Comparison of ENCODE assay signal across 22 mouse cellular contexts in the genomic region with DNA sequence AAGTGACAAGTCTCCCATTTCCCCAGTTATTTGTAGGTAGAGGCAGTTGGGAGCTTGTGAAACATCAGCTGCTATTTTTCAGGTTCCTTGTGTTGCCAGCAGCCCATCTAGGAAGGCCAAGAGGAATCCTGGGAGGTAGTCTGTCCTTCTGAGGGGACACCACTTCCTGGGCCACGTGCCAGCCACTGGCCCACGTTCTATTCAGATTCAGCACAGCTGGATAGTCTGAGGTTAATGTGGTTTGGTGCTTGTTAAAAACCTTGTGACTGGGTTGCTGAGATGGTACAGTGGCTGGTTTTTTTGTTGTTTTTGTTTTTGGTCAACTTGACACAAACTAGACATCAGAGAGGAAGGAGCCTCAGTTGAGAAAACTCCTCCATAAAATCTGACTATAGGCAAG. TPM values are rescaled to one million over a fixed set of nuclear protein-coding genes. Genes with fewer than 3 reads are reported as not detected.
DNase-seq lines count a peak whose midpoint lies in the region; ATAC-seq and TF ChIP-seq lines count a peak whose summit lies in the region.
"Had no signal": no experiment of that assay in that cellular context is flagged by ENCODE, and none has a peak within 500 bp of the region (broad histone marks: within the 10 kb centered on the region; RNA-seq: fewer than 3 reads in every experiment).

No protein-coding gene starts in this region.

- intact Hi-C loops in heart, postnatal 25 days (cut with DNase I), result no loop called here

- no peak overlapping the region for H3K4me3 ChIP-seq in G1E (ENCODE audit: low read depth, low read length)
- H3K4me3 ChIP-seq: embryonic facial prominence, embryonic 12.5 days; limb, embryonic 12.5 days; liver, embryonic 12.5 days; neural tube, embryonic 13.5 days had no signal

- 0 out of 2 replicates have a peak, but pooled peaks cover 6% of the 10 kb centered on the region for H3K27me3 ChIP-seq in G1E (ENCODE audit: insufficient read depth, low read length)
- H3K27me3 ChIP-seq: embryonic facial prominence, embryonic 12.5 days; limb, embryonic 12.5 days; liver, embryonic 12.5 days; neural tube, embryonic 13.5 days had no signal

- no peaks in the 10 kb centered on the region for H3K36me3 ChIP-seq in G1E (replicated peaks)
- H3K36me3 ChIP-seq: embryonic facial prominence, embryonic 12.5 days; limb, embryonic 12.5 days; liver, embryonic 12.5 days; neural tube, embryonic 13.5 days had no signal

- ATAC-seq in G1E (ENCODE audit: extremely low read depth, insufficient number of reproducible peaks, low FRiP score, poor library complexity, severe bottlenecking), result no peak; the same call in 1 of the 2 replicates
- ATAC-seq in hematopoietic stem cell, adult 5-6 weeks (replicated peaks in 1 of 2; ENCODE audit: insufficient read depth in 1 of 2, low FRiP score in 2 of 2, low TSS enrichment in 1 of 2, low read depth in 1 of 2, poor library complexity in 2 of 2, severe bottlenecking in 2 of 2), result peak; percentile 75
- no peak; the same call in 1 of the 2 replicates for ATAC-seq in megakaryocyte, adult 5-6 weeks (ENCODE audit: poor library complexity, severe bottlenecking)
- ATAC-seq: forebrain, postnatal 0 days; hindbrain, embryonic 16.5 days; intestine, postnatal 0 days; liver, embryonic 12.5 days had no signal

- no peaks in the 10 kb centered on the region for H3K9me3 ChIP-seq in G1E (replicated peaks)
- H3K9me3 ChIP-seq: embryonic facial prominence, embryonic 12.5 days; limb, embryonic 12.5 days; liver, embryonic 12.5 days; neural tube, embryonic 13.5 days had no signal

- DNase-seq in adrenal gland, adult 2 months, result peak; percentile 34
- DNase-seq in adrenal gland, postnatal 25 days, result no peak
- DNase-seq in 3134 (ENCODE audit: extremely low read depth, insufficient read length, low spot score), result peak; percentile 11
- DNase-seq in G1E (ENCODE audit: low spot score), result peak; percentile 28
- no peak for DNase-seq in heart, postnatal 25 days (ENCODE audit: low spot score)
- DNase-seq in spleen, adult 12 weeks (ENCODE audit: low spot score), result no peak
- DNase-seq: cerebellum, adult 9-10 months; forebrain, postnatal 0 days; heart, postnatal 10 days; lung, embryonic 14.5 days; lung, postnatal 36 days; retina, postnatal 1 day; right cerebral cortex, postnatal 4 days; thymus, postnatal 25 days had no signal

- no peak for TF ChIP-seq CTCF in G1E (IDR thresholded peaks at IDR 0.05; ENCODE audit: low read depth, low read length)

- peaks cover 18% of the 10 kb centered on the region for H3K4me1 ChIP-seq in G1E (ENCODE audit: insufficient read depth, low read depth, low read length)
- H3K4me1 ChIP-seq: embryonic facial prominence, embryonic 12.5 days; limb, embryonic 12.5 days; neural tube, embryonic 13.5 days had no signal

RNA-seq across cellular contexts. Expression of gene Srgn, which starts 5.6 kb away (rescaled TPM):
- 10 to 100 TPM; 46.7 to 61.5 TPM for total RNA-seq in adrenal gland, adult 2 months (2021)
- polyA plus RNA-seq in adrenal gland, adult 2 months (2012; rRNA removed), result 7.2 and 11.5 TPM in 2 replicates
- total RNA-seq in adrenal gland, postnatal 25 days (2021), result 30.1 and 36.4 TPM in 2 replicates
- total RNA-seq in G1E (2014; fragmentation: Nextera tagmentation), result 700 and 806 TPM in 2 replicates
- 437 and 463 TPM in 2 replicates for total RNA-seq in G1E (2017)
- polyA plus RNA-seq in G1E (2012), result 18.3 and 92.7 TPM in 2 replicates
- 1,380 and 1,792 TPM in 2 replicates for total RNA-seq in hematopoietic stem cell, adult 5-6 weeks (2017)
- 646 and 668 TPM in 2 replicates for total RNA-seq in megakaryocyte, adult 5-6 weeks (2015)
- 492 and 500 TPM in 2 replicates for total RNA-seq in megakaryocyte, adult 5-6 weeks (2017)
- total RNA-seq in heart, postnatal 25 days (2021), result 10 to 100 TPM; 40.2 to 45.4 TPM

RNA-seq across cellular contexts. Expression of gene Kif1bp, which starts 45.4 kb away (rescaled TPM):
- 10 to 100 TPM; 57.7 to 60.8 TPM for total RNA-seq in adrenal gland, adult 2 months (2021)
- polyA plus RNA-seq in adrenal gland, adult 2 months (2012; rRNA removed), result 64.0 and 74.9 TPM in 2 replicates
- total RNA-seq in adrenal gland, postnatal 25 days (2021), result 53.7 and 60.9 TPM in 2 replicates
- 51.4 and 51.5 TPM in 2 replicates for total RNA-seq in G1E (2014; fragmentation: Nextera tagmentation)
- 60.1 and 60.9 TPM in 2 replicates for total RNA-seq in G1E (2017)
- 10.9 and 14.9 TPM in 2 replicates for polyA plus RNA-seq in G1E (2012)
- 21.0 and 26.4 TPM in 2 replicates for total RNA-seq in hematopoietic stem cell, adult 5-6 weeks (2017)
- total RNA-seq in megakaryocyte, adult 5-6 weeks (2015), result 23.3 and 23.6 TPM in 2 replicates
- total RNA-seq in megakaryocyte, adult 5-6 weeks (2017), result 18.1 and 19.9 TPM in 2 replicates
- total RNA-seq in heart, postnatal 25 days (2021), result 10 to 100 TPM; 36.8 to 41.7 TPM

RNA-seq across cellular contexts. Expression of gene Vps26a, which starts 46.2 kb away (rescaled TPM):
- total RNA-seq in adrenal gland, adult 2 months (2021), result 10 to 100 TPM; 54.8 to 58.8 TPM
- 3.7 and 4.4 TPM in 2 replicates for polyA plus RNA-seq in adrenal gland, adult 2 months (2012; rRNA removed)
- total RNA-seq in adrenal gland, postnatal 25 days (2021), result 55.0 and 55.2 TPM in 2 replicates
- total RNA-seq in G1E (2014; fragmentation: Nextera tagmentation), result 63.4 and 79.5 TPM in 2 replicates
- total RNA-seq in G1E (2017), result 134 and 165 TPM in 2 replicates
- 5.1 and 10.3 TPM in 2 replicates for polyA plus RNA-seq in G1E (2012)
- total RNA-seq in hematopoietic stem cell, adult 5-6 weeks (2017), result 66.4 and 75.1 TPM in 2 replicates
- total RNA-seq in megakaryocyte, adult 5-6 weeks (2015), result 101 and 124 TPM in 2 replicates
- 124 and 146 TPM in 2 replicates for total RNA-seq in megakaryocyte, adult 5-6 weeks (2017)
- 10 to 100 TPM; 40.9 to 48.2 TPM for total RNA-seq in heart, postnatal 25 days (2021)

Comparison
In these comparisons a context has a peak if more than half of its experiments do, and no peak if none do; other contexts are left out.
1. DNase-seq: peak in adrenal gland, adult 2 months (single experiment), 3134 (single experiment) and G1E (single experiment); none in adrenal gland, postnatal 25 days (single experiment), heart, postnatal 25 days (single experiment) and spleen, adult 12 weeks (single experiment).
2. ATAC-seq: peak in hematopoietic stem cell, adult 5-6 weeks (2 of 2); none in G1E (single experiment) and megakaryocyte, adult 5-6 weeks (single experiment).
3. RNA of gene Srgn, which starts 5.6 kb away (total RNA-seq): 1,380 to 1,792 TPM in hematopoietic stem cell, adult 5-6 weeks, 437 to 806 TPM in G1E and 492 to 668 TPM in megakaryocyte, adult 5-6 weeks; 46.7 to 61.5 TPM in adrenal gland, adult 2 months, 40.2 to 45.4 TPM in heart, postnatal 25 days and 30.1 to 36.4 TPM in adrenal gland, postnatal 25 days; every median in the first group is over 4 times any median in the second.